Mouse (Mus musculus): ENCODE measurements around the gene Gm21762. TPM values are rescaled to one million over a fixed set of nuclear protein-coding genes. Genes with fewer than 3 reads are reported as not detected.
"Not testable (repeated sequence)": the region's sequence is repeated elsewhere in the genome, so short reads cannot be mapped to it uniquely, and the experiment has no call there.

Gene Gm21762
- total RNA-seq, 2 experiments from 2014 or later = not detected

DNA sequence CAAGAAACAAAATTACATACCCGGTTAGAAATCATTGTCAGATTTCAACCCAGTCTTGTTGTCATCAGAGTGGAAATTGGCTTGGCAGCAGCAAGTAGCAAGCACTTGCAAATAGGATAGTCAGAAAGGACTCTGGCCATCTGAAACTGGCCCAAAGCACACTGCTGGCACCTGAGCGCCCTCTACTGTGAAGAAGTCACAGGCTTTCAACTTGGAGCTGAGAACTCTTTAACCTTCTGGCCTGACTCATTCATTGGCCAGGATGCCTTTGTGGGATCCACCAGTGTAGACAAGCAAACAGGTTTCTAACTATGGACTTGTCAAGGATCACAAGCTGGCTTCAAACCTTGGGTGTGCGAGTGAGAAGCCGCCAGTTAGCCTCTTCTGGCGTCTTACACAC, 47.4 kb downstream of the Gm21762 start:
- H3K4me3 ChIP-seq; H3K27ac ChIP-seq; DNase-seq (ENCODE audit: low spot score in 2 of 2): not testable (repeated sequence)
- TF ChIP-seq CTCF (conservative IDR thresholded peaks at IDR 0.05) = peak; percentile 17; the same call in 1 of the 2 replicates

Other genes starting within 250 kb of the Gm21762 start
- gene Gm36079, start 188.9 kb downstream of the Gm21762 start, total RNA-seq (2021) = not detected
- not detected for gene Gm21188, start 163.8 kb downstream of the Gm21762 start, total RNA-seq (2021)
- gene Gm20767, start 75.7 kb downstream of the Gm21762 start, total RNA-seq (2021) = not detected
- gene Gm21818, start 43.5 kb downstream of the Gm21762 start, total RNA-seq (2021) = not detected
- not detected for gene Gm21731, start 23.2 kb upstream of the Gm21762 start, total RNA-seq (2021)
- gene AF067061, start 47.2 kb upstream of the Gm21762 start, total RNA-seq (2021) = not detected
- not detected for gene BC147527, start 84.4 kb upstream of the Gm21762 start, total RNA-seq (2021)
- gene Tcstv3, start 100.9 kb upstream of the Gm21762 start, total RNA-seq (2021) = not detected